Mouse (Mus musculus) spleen, postnatal 0 days (tissue): ENCODE data around the gene Sva. TPM values are rescaled to one million over a fixed set of nuclear protein-coding genes. Genes with fewer than 3 reads are reported as not detected.

ENCODE experiments used
- polyA plus RNA-seq: library from polyadenylated mRNA; unstranded; fragments of >200 nt; fragmentation: Nextera tagmentation; extraction: Ambion mirVana; gene quantifications from 2 replicates; pipeline ENCODE4 v1.2.1, GENCODE M21; 2015

Sva gene
- not detected in 2 replicates for polyA plus RNA-seq

GRCm38 (mm10) chr6:42038094-42038493 lies at the start of gene Sva:
Sva (plus strand) TSS chr6:42038394.

Other genes with a start within 250 kb of the Sva start
- gene Pip, start 190.9 kb upstream of the Sva start, polyA plus RNA-seq = not detected in 2 replicates
- gene Sval2, start 185.4 kb upstream of the Sva start, polyA plus RNA-seq = not detected in 2 replicates
- gene Sval1, start 86.8 kb upstream of the Sva start, polyA plus RNA-seq = not detected in 2 replicates
- gene Sval3, start 70.3 kb upstream of the Sva start, polyA plus RNA-seq = not detected in 2 replicates
- not detected in 2 replicates for gene Tas2r139, start 102.5 kb downstream of the Sva start, polyA plus RNA-seq
- gene Tas2r144, start 176.9 kb downstream of the Sva start, polyA plus RNA-seq = not detected in 2 replicates
- gene Gstk1, start 207.5 kb downstream of the Sva start, polyA plus RNA-seq = 3.7 and 5.2 TPM in 2 replicates
- 0.22 TPM in 1 of 2 replicates, not detected in the other for gene Tmem139, start 223.6 kb downstream of the Sva start, polyA plus RNA-seq
- gene Casp2, start 226.6 kb downstream of the Sva start, polyA plus RNA-seq = 31.6 and 34.9 TPM in 2 replicates
- 0.07 and 0.10 TPM in 2 replicates for gene Clcn1, start 248.3 kb downstream of the Sva start, polyA plus RNA-seq